ENCODE assay signal across 29 mouse cellular contexts in genomic region chr1:63518814-63519213, GRCm38 (mm10).
DNase-seq lines count a peak whose midpoint lies in the region; ATAC-seq lines count a peak whose summit lies in the region.
"Had no signal": no experiment of that assay in that cellular context is flagged by ENCODE, and none has a peak within 500 bp of the region (broad histone marks: within the 10 kb centered on the region; RNA-seq: fewer than 3 reads in every experiment).

No protein-coding gene starts in this region.

- H3K27me3 ChIP-seq in kidney, embryonic 14.5 days (ENCODE audit: control insufficient read depth, insufficient read depth, low read length): no peaks in the 10 kb centered on the region
- no peaks in the 10 kb centered on the region for H3K27me3 ChIP-seq in embryonic facial prominence, embryonic 14.5 days (replicated peaks; ENCODE audit: control insufficient read depth, insufficient read depth, low read length)
- H3K27me3 ChIP-seq in liver, embryonic 11.5 days (replicated peaks; ENCODE audit: control insufficient read depth, insufficient read depth, low read length): no peaks in the 10 kb centered on the region
- H3K27me3 ChIP-seq in intestine, embryonic 16.5 days (replicated peaks; ENCODE audit: control insufficient read depth, insufficient read depth, low read length): no peaks in the 10 kb centered on the region
- H3K27me3 ChIP-seq in forebrain, embryonic 16.5 days (replicated peaks; ENCODE audit: control insufficient read depth, insufficient read depth, low read length): no peaks in the 10 kb centered on the region
- H3K27me3 ChIP-seq: embryonic facial prominence, embryonic 12.5 days; forebrain, embryonic 13.5 days; heart, embryonic 13.5 days had no signal

- 0 out of 2 replicates have a peak, but pooled peaks cover 4% of the 10 kb centered on the region for H3K4me1 ChIP-seq in kidney, embryonic 14.5 days (ENCODE audit: control insufficient read depth, insufficient read depth, low read length)
- H3K4me1 ChIP-seq in embryonic facial prominence, embryonic 14.5 days (ENCODE audit: control insufficient read depth, insufficient read depth, low read length): no peaks in the 10 kb centered on the region; the same call in 1 of the 2 replicates
- no peaks in the 10 kb centered on the region for H3K4me1 ChIP-seq in liver, embryonic 11.5 days (replicated peaks; ENCODE audit: control insufficient read depth, insufficient read depth, low read length)
- H3K4me1 ChIP-seq in intestine, embryonic 16.5 days (ENCODE audit: control insufficient read depth, insufficient read depth, low read length): no peaks in the 10 kb centered on the region
- H3K4me1 ChIP-seq in forebrain, embryonic 16.5 days (replicated peaks; ENCODE audit: control insufficient read depth, insufficient read depth, low read length): no peaks in the 10 kb centered on the region
- H3K4me1 ChIP-seq: embryonic facial prominence, embryonic 12.5 days; forebrain, embryonic 10.5 days; forebrain, embryonic 13.5 days; heart, embryonic 10.5 days; heart, embryonic 13.5 days had no signal

- no peaks in the 10 kb centered on the region for H3K9me3 ChIP-seq in kidney, embryonic 14.5 days (ENCODE audit: control insufficient read depth, low read length)
- no peaks in the 10 kb centered on the region for H3K9me3 ChIP-seq in embryonic facial prominence, embryonic 14.5 days (ENCODE audit: control insufficient read depth, low read length)
- H3K9me3 ChIP-seq in liver, embryonic 11.5 days (ENCODE audit: control insufficient read depth, low read length): no peaks in the 10 kb centered on the region
- H3K9me3 ChIP-seq in intestine, embryonic 16.5 days (ENCODE audit: control insufficient read depth, low read length): no peaks in the 10 kb centered on the region
- no peaks in the 10 kb centered on the region for H3K9me3 ChIP-seq in forebrain, embryonic 16.5 days (ENCODE audit: control insufficient read depth, low read length)
- H3K9me3 ChIP-seq: embryonic facial prominence, embryonic 12.5 days; forebrain, embryonic 10.5 days; forebrain, embryonic 13.5 days; heart, embryonic 10.5 days; heart, embryonic 13.5 days had no signal

- no peak overlapping the region for H3K9ac ChIP-seq in kidney, embryonic 14.5 days (ENCODE audit: low read depth, low read length)
- no peak overlapping the region for H3K9ac ChIP-seq in embryonic facial prominence, embryonic 14.5 days (ENCODE audit: low read depth, low read length)
- H3K9ac ChIP-seq in liver, embryonic 11.5 days (ENCODE audit: low read depth, low read length): no peak overlapping the region
- no peak overlapping the region for H3K9ac ChIP-seq in intestine, embryonic 16.5 days (ENCODE audit: low read depth, low read length)
- no peak overlapping the region for H3K9ac ChIP-seq in forebrain, embryonic 16.5 days (replicated peaks; ENCODE audit: low read depth, low read length)
- H3K9ac ChIP-seq: embryonic facial prominence, embryonic 12.5 days; forebrain, embryonic 13.5 days; forebrain, postnatal 0 days; heart, embryonic 13.5 days; hindbrain, embryonic 14.5 days had no signal

- H3K4me2 ChIP-seq in kidney, embryonic 14.5 days (replicated peaks; ENCODE audit: low read depth, low read length): no peak overlapping the region
- no peak overlapping the region for H3K4me2 ChIP-seq in embryonic facial prominence, embryonic 14.5 days (ENCODE audit: low read depth, low read length)
- no peak overlapping the region for H3K4me2 ChIP-seq in liver, embryonic 11.5 days
- H3K4me2 ChIP-seq in intestine, embryonic 16.5 days (ENCODE audit: low read depth, low read length): no peak overlapping the region
- no peak overlapping the region for H3K4me2 ChIP-seq in forebrain, embryonic 16.5 days (ENCODE audit: low read length)
- H3K4me2 ChIP-seq: embryonic facial prominence, embryonic 12.5 days; forebrain, embryonic 13.5 days; heart, embryonic 13.5 days; hindbrain, embryonic 14.5 days had no signal

- ATAC-seq in kidney, embryonic 14.5 days (ENCODE audit: low FRiP score, low TSS enrichment): peak; percentile 43; the same call in 1 of the 2 replicates
- ATAC-seq in embryonic facial prominence, embryonic 14.5 days (ENCODE audit: low read depth): no peak
- ATAC-seq in liver, embryonic 11.5 days (replicated peaks; ENCODE audit: low FRiP score): no peak
- no peak for ATAC-seq in intestine, embryonic 16.5 days
- no peak for ATAC-seq in forebrain, embryonic 16.5 days
- ATAC-seq: forebrain, embryonic 13.5 days; forebrain, postnatal 0 days; hindbrain, postnatal 0 days; inflammation-experienced regulatory T-cells, adult 6 months; intestine, postnatal 0 days; Patski had no signal

- H3K27ac ChIP-seq in kidney, embryonic 14.5 days (ENCODE audit: low read depth, low read length): no peak overlapping the region
- no peak overlapping the region for H3K27ac ChIP-seq in embryonic facial prominence, embryonic 14.5 days (replicated peaks; ENCODE audit: low read depth, low read length)
- no peak overlapping the region for H3K27ac ChIP-seq in liver, embryonic 11.5 days (ENCODE audit: low read depth, low read length)
- no peak overlapping the region for H3K27ac ChIP-seq in intestine, embryonic 16.5 days (ENCODE audit: low read length)
- H3K27ac ChIP-seq in forebrain, embryonic 16.5 days (ENCODE audit: low read length): no peak overlapping the region
- H3K27ac ChIP-seq: embryonic facial prominence, embryonic 12.5 days; forebrain, embryonic 10.5 days; forebrain, embryonic 13.5 days; heart, adult 2 months; heart, embryonic 10.5 days; heart, embryonic 13.5 days; hindbrain, embryonic 14.5 days; hindbrain, postnatal 0 days had no signal

- H3K4me3 ChIP-seq in kidney, embryonic 14.5 days (ENCODE audit: low read length): no peak overlapping the region
- H3K4me3 ChIP-seq in embryonic facial prominence, embryonic 14.5 days (ENCODE audit: low read depth, low read length): no peak overlapping the region
- H3K4me3 ChIP-seq in liver, embryonic 11.5 days (ENCODE audit: low read depth, low read length): no peak overlapping the region
- H3K4me3 ChIP-seq in intestine, embryonic 16.5 days (ENCODE audit: low read length): no peak overlapping the region
- no peak overlapping the region for H3K4me3 ChIP-seq in forebrain, embryonic 16.5 days (replicated peaks; ENCODE audit: low read length)
- H3K4me3 ChIP-seq: embryonic facial prominence, embryonic 12.5 days; forebrain, embryonic 10.5 days; forebrain, embryonic 13.5 days; heart, adult 2 months; heart, embryonic 10.5 days; heart, embryonic 13.5 days had no signal

- DNase-seq in kidney, postnatal 25 days: no peak
- peak; percentile 22 for DNase-seq in 3T3-L1 (ENCODE audit: low read depth, low spot score)
- DNase-seq in brain, adult 2 months (ENCODE audit: low read depth, low spot score): peak; percentile 53
- peak; percentile 26 for DNase-seq in embryonic facial prominence, embryonic 14.5 days (ENCODE audit: low spot score)
- DNase-seq in liver, embryonic 11.5 days (ENCODE audit: low spot score): no peak
- DNase-seq: adrenal gland, postnatal 10 days; adrenal gland, postnatal 36 days; cerebellum, adult 11 months; cerebellum, adult 2 months; cerebellum, postnatal 10 days; forebrain, postnatal 0 days; gastrocnemius, postnatal 10 days; gastrocnemius, postnatal 36 days; heart, adult 2 months; heart, postnatal 14 days; heart, postnatal 4 days had no signal

- no peaks in the 10 kb centered on the region for H3K36me3 ChIP-seq in kidney, embryonic 14.5 days (ENCODE audit: control insufficient read depth, insufficient read depth, low read length)
- H3K36me3 ChIP-seq in embryonic facial prominence, embryonic 14.5 days (ENCODE audit: control insufficient read depth, insufficient read depth, low read length): no peaks in the 10 kb centered on the region
- H3K36me3 ChIP-seq in liver, embryonic 11.5 days (ENCODE audit: control insufficient read depth, insufficient read depth, low read length): no peaks in the 10 kb centered on the region
- no peaks in the 10 kb centered on the region for H3K36me3 ChIP-seq in intestine, embryonic 16.5 days (ENCODE audit: control insufficient read depth, insufficient read depth, low read length)
- H3K36me3 ChIP-seq in forebrain, embryonic 16.5 days (ENCODE audit: control insufficient read depth, insufficient read depth): no peaks in the 10 kb centered on the region; the same call in 1 of the 2 replicates
- H3K36me3 ChIP-seq: embryonic facial prominence, embryonic 12.5 days; forebrain, embryonic 10.5 days; heart, embryonic 10.5 days; heart, embryonic 13.5 days had no signal

- 21% methylated on average over 5 of the region's 5 CpGs for WGBS in kidney, embryonic 14.5 days
- 26% methylated on average over 5 of the region's 5 CpGs for WGBS in embryonic facial prominence, embryonic 14.5 days
- 79% methylated on average over 5 of the region's 5 CpGs for WGBS in liver, embryonic 11.5 days
- 72% methylated on average over 5 of the region's 5 CpGs for WGBS in intestine, embryonic 16.5 days
- WGBS in forebrain, embryonic 16.5 days: 83% methylated on average over 5 of the region's 5 CpGs

Comparison
In these comparisons a context has a peak if more than half of its experiments do, and no peak if none do; other contexts are left out.
1. DNase-seq: peak in 3T3-L1 (single experiment), brain, adult 2 months (single experiment) and embryonic facial prominence, embryonic 14.5 days (single experiment); none in kidney, postnatal 25 days (0 of 2) and liver, embryonic 11.5 days (single experiment).